Mouse (Mus musculus) right cerebral cortex, postnatal 25 days (tissue): ENCODE data around the gene Antxrl.

ENCODE experiments used
- DNase-seq: peaks from one replicate; pipeline ENCODE4 v3.0.0; 2022

The Antxrl gene

GRCm38 (mm10) chr14:34052516-34052915, at the start of gene Antxrl:
TSS of gene Antxrl (plus strand) at chr14:34052707.
- no peak for DNase-seq

GRCm38 (mm10) chr14:34015063-34015462, 37.4 kb upstream of the Antxrl start, which contains the start of gene Gm30083:
TSS of gene Gm30083 (minus strand) at chr14:34015182.
- no peak for DNase-seq

- DNase-seq: no peak
Measured at GRCm38 (mm10) chr14:34016381-34016780, 36.1 kb upstream of the Antxrl start, which contains the start of gene Gm5460. TSS of gene Gm5460 (plus strand) at chr14:34016758.

- DNase-seq: no peak
Measured at GRCm38 (mm10) chr14:34016938-34017337, 35.6 kb upstream of the Antxrl start.

GRCm38 (mm10) chr14:34026710-34027109, 25.8 kb upstream of the Antxrl start:
- DNase-seq: no peak

- DNase-seq: no peak
Measured at GRCm38 (mm10) chr14:34033841-34034610, 18.5 kb upstream of the Antxrl start.

- no peak for DNase-seq
Measured at GRCm38 (mm10) chr14:34041241-34041640, 11.3 kb upstream of the Antxrl start.

GRCm38 (mm10) chr14:34043341-34043740, 9.2 kb upstream of the Antxrl start:
- no peak for DNase-seq

- DNase-seq: no peak
Measured at GRCm38 (mm10) chr14:34050101-34050779, 2.3 kb upstream of the Antxrl start.

- no peak for DNase-seq
Measured at GRCm38 (mm10) chr14:34071665-34072064, 19.2 kb downstream of the Antxrl start.

- DNase-seq: no peak
Measured at GRCm38 (mm10) chr14:34075346-34075745, 22.8 kb downstream of the Antxrl start.

- no peak for DNase-seq
Measured at GRCm38 (mm10) chr14:34077222-34077621, 24.7 kb downstream of the Antxrl start.

- no peak for DNase-seq
Measured at GRCm38 (mm10) chr14:34078293-34078692, 25.8 kb downstream of the Antxrl start.

- peak; percentile 48 for DNase-seq
Measured at GRCm38 (mm10) chr14:34080321-34080997, 28.0 kb downstream of the Antxrl start.

GRCm38 (mm10) chr14:34085731-34086130, 33.2 kb downstream of the Antxrl start, which contains the start of gene Anxa8:
TSS of gene Anxa8 (plus strand) at chr14:34085981.
- DNase-seq: no peak

GRCm38 (mm10) chr14:34086806-34087205, 34.3 kb downstream of the Antxrl start:
- DNase-seq: no peak

- DNase-seq: no peak
Measured at GRCm38 (mm10) chr14:34087856-34088398, 35.4 kb downstream of the Antxrl start.

- no peak for DNase-seq
Measured at GRCm38 (mm10) chr14:34089796-34090195, 37.3 kb downstream of the Antxrl start.

GRCm38 (mm10) chr14:34091475-34091874, 39.0 kb downstream of the Antxrl start:
- DNase-seq: no peak

- DNase-seq: no peak
Measured at GRCm38 (mm10) chr14:34092856-34093255, 40.3 kb downstream of the Antxrl start.

- no peak for DNase-seq
Measured at GRCm38 (mm10) chr14:34096161-34096560, 43.7 kb downstream of the Antxrl start.

- no peak for DNase-seq
Measured at GRCm38 (mm10) chr14:34102601-34103000, 50.1 kb downstream of the Antxrl start, which contains the start of gene A630023A22Rik. TSS of gene A630023A22Rik (minus strand) at chr14:34102754.

GRCm38 (mm10) chr14:34103855-34104254, 51.3 kb downstream of the Antxrl start:
- DNase-seq: no peak
